Mouse (Mus musculus): ENCODE measurements at regions not wholly inside any gene's neighbourhood (a gene's known extent, or its start where the extent isn't known, plus 50 kb on each side); places are given as distances from the start of the nearest gene placed in this dataset.

GRCm38 (mm10) chr13:115494399-115494798 lies 392.6 kb upstream of the Itga1 start:
- TF ChIP-seq CTCF (IDR thresholded peaks at IDR 0.05; ENCODE audit: low read depth) (no peak), EP300 (IDR thresholded peaks at IDR 0.05; ENCODE audit: low read depth) (no peak)
